Mouse (Mus musculus) stomach, postnatal 0 days (tissue): ENCODE measurements around the gene Trim69.

Source experiments
- CTCF ChIP-seq: IDR thresholded peaks from 2 replicates; pipeline ENCODE4 v1.5.1; 2016; ENCODE audit warnings: antibody characterized with exemption, low read depth, mild to moderate bottlenecking, moderate library complexity
- EP300 ChIP-seq: optimal IDR thresholded peaks from 2 replicates; pipeline ENCODE3; 2016; ENCODE audit warnings: antibody characterized with exemption

- TF ChIP-seq CTCF (no peak), EP300 (no peak)
Observed at GRCm38 (mm10) chr2:122210534-122211228, 50.2 kb downstream of the Trim69 start.
